Mouse (Mus musculus) small intestine, adult 2 months (tissue): Measurements from ENCODE around the gene Znfx1. TPM values are rescaled to one million over a fixed set of nuclear protein-coding genes. Genes with fewer than 3 reads are reported as not detected.

Experiments used
- H3K27ac ChIP-seq: fragments of 200-500 bp; 2 replicates; pipeline ENCODE4 v1.5.1; 2012; ENCODE audit warnings: low read depth, low read length, control low read depth, inconsistent platforms; ENCODE audit not compliant: insufficient read depth
- H3K27me3 ChIP-seq: fragments of 200-500 bp; 2 replicates; pipeline ENCODE4 v1.6.1; 2012; ENCODE audit warnings: mild to moderate bottlenecking, moderate library complexity, low read length, inconsistent platforms; ENCODE audit not compliant: control insufficient read depth, insufficient read depth
- H3K36me3 ChIP-seq: fragments of 200-500 bp; 2 replicates; pipeline ENCODE4 v1.6.1; 2012; ENCODE audit warnings: mild to moderate bottlenecking, low read length, control low read depth, inconsistent platforms; ENCODE audit not compliant: control insufficient read depth, insufficient read depth
- H3K4me1 ChIP-seq: fragments of 200-500 bp; 2 replicates; pipeline ENCODE4 v1.6.1; 2012; ENCODE audit warnings: low read length, inconsistent platforms, mixed read lengths; ENCODE audit not compliant: control insufficient read depth, insufficient read depth, insufficient read length
- H3K4me3 ChIP-seq: fragments of 200-500 bp; 2 replicates; pipeline ENCODE4 v1.5.1; 2012; ENCODE audit warnings: low read depth, mild to moderate bottlenecking, control low read depth, inconsistent platforms, low read length, moderate library complexity
- CTCF ChIP-seq: fragments of 200-500 bp; IDR thresholded peaks from 2 replicates; pipeline ENCODE4 v1.5.1; 2012; ENCODE audit warnings: low read depth, mild to moderate bottlenecking, control low read depth, inconsistent platforms, low read length, moderate library complexity, mixed read lengths; ENCODE audit not compliant: insufficient replicate concordance, insufficient read length; ENCODE audit errors: extremely low read depth
- POLR2A ChIP-seq: fragments of 200-500 bp; IDR thresholded peaks from 2 replicates; pipeline ENCODE4 v1.6.1; 2012; ENCODE audit warnings: low read depth, mild to moderate bottlenecking, control low read depth, inconsistent platforms, low read length, moderate library complexity
- WGBS: fragments of 180-500 bp; shearing (Covaris S2); methylation state at CpG from one replicate; pipeline ENCODE4 v1.1.7; 2018; 5-methylcytosine and 5-hydroxymethylcytosine counted together
- polyA plus RNA-seq: library from polyadenylated mRNA; depleted of rRNA; stranded (reverse); fragments of >200 nt; gene quantifications from 2 replicates; pipeline ENCODE4 v1.2.3, GENCODE M21; 2012; rRNA removed

The Znfx1 gene
- polyA plus RNA-seq, 1 experiment: 56.0 TPM

- Histone ChIP-seq H3K27ac (no peak overlapping the region), H3K4me1 (peaks cover 5% of the 10 kb centered on the region; the same call in 1 of the 2 replicates)
These were observed 70.9 kb downstream of the Znfx1 start for GRCm38 (mm10) chr2:166991945-166992344.

GRCm38 (mm10) chr2:166990861-166991260, 72.0 kb downstream of the Znfx1 start:
- 83% methylated on average over 7 of the region's 7 CpGs for WGBS
- H3K4me3 ChIP-seq: no peak overlapping the region
- no peak for TF ChIP-seq POLR2A
- no peak for TF ChIP-seq CTCF
- no peak overlapping the region for H3K27ac ChIP-seq
- no peaks in the 10 kb centered on the region; the same call in none of the 2 replicates for H3K36me3 ChIP-seq
- H3K4me1 ChIP-seq: peaks cover 3% of the 10 kb centered on the region; the same call in 1 of the 2 replicates
- H3K27me3 ChIP-seq: no peaks in the 10 kb centered on the region

More at GRCm38 (mm10) chr2:166991945-166992344, 70.9 kb downstream of the Znfx1 start:
- no peak for TF ChIP-seq CTCF
- TF ChIP-seq POLR2A: no peak
- Histone ChIP-seq H3K36me3 (no peaks in the 10 kb centered on the region; the same call in none of the 2 replicates), H3K4me3 (no peak overlapping the region), H3K27me3 (no peaks in the 10 kb centered on the region)

Other genes with a start within 250 kb of the Znfx1 start
- gene Cse1l, start 157.0 kb downstream of the Znfx1 start, polyA plus RNA-seq: 2.1 and 3.5 TPM in 2 replicates
- 5.3 and 9.8 TPM in 2 replicates for gene Stau1, start 66.7 kb downstream of the Znfx1 start, polyA plus RNA-seq
- 6.4 and 14.7 TPM in 2 replicates for gene Ddx27, start 47.8 kb downstream of the Znfx1 start, polyA plus RNA-seq
- gene Kcnb1, start 127.1 kb upstream of the Znfx1 start, polyA plus RNA-seq: 2.2 and 2.7 TPM in 2 replicates
- 3.2 and 5.2 TPM in 2 replicates for gene Ptgis, start 177.6 kb upstream of the Znfx1 start, polyA plus RNA-seq